Mouse (Mus musculus) bone marrow macrophage, adult 2 months (primary cell): ENCODE measurements around the gene Rimklb. TPM values are rescaled to one million over a fixed set of nuclear protein-coding genes. Genes with fewer than 3 reads are reported as not detected.
"Not testable (repeated sequence)": the region's sequence is repeated elsewhere in the genome, so short reads cannot be mapped to it uniquely, and the experiment has no call there.

Experiments
- H3K27ac ChIP-seq: 2 replicates; pipeline ENCODE4 v1.5.1; 2012; ENCODE audit warnings: low read depth, low read length; ENCODE audit not compliant: insufficient read depth
- H3K4me1 ChIP-seq: 2 replicates; pipeline ENCODE4 v1.6.1; 2012; ENCODE audit warnings: low read length; ENCODE audit not compliant: control insufficient read depth, insufficient read depth
- H3K4me3 ChIP-seq: 2 replicates; pipeline ENCODE4 v1.5.1; 2012; ENCODE audit warnings: mild to moderate bottlenecking, low read length, moderate library complexity; ENCODE audit not compliant: insufficient read depth
- CTCF ChIP-seq: IDR thresholded peaks from 2 replicates; pipeline ENCODE4 v1.5.1; 2012; ENCODE audit warnings: low read depth, mild to moderate bottlenecking, low read length, moderate library complexity
- POLR2A ChIP-seq: IDR thresholded peaks from 2 replicates; pipeline ENCODE4 v1.6.1; 2012; ENCODE audit warnings: mild to moderate bottlenecking, low read depth, low read length, borderline replicate concordance
- polyA plus RNA-seq: library from polyadenylated mRNA; stranded (reverse); fragments of >200 nt; gene quantifications from 2 replicates; pipeline ENCODE4 v1.2.4, GENCODE M21; 2012; ENCODE audit not compliant: missing spikeins, insufficient read depth, insufficient read length

Gene Rimklb
- polyA plus RNA-seq: not detected in 2 replicates

GRCm38 (mm10) chr6:122498661-122499060 is at the start of gene Rimklb:
Gene Rimklb, minus strand, starts transcription at chr6:122498761.
- H3K27ac ChIP-seq: no peak within 1 kb of the TSS
- TF ChIP-seq POLR2A (no peak), CTCF (no peak)

GRCm38 (mm10) chr6:122545948-122546347 is 47.4 kb upstream of the Rimklb start:
- H3K27ac ChIP-seq: peak overlapping the region; percentile 95
- H3K4me1 ChIP-seq: peaks cover 25% of the 10 kb centered on the region
- TF ChIP-seq POLR2A (no peak), CTCF (no peak)
- peak overlapping the region; percentile 42; the same call in 1 of the 2 replicates for H3K4me3 ChIP-seq

More at GRCm38 (mm10) chr6:122498661-122499060, at the start of gene Rimklb:
- Histone ChIP-seq H3K4me1 (peaks cover 6% of the 10 kb centered on the region), H3K4me3 (no peak within 1 kb of the TSS)

- Histone ChIP-seq H3K27ac (peak overlapping the region; percentile 95), H3K4me3 (peak overlapping the region; percentile 42), H3K4me1 (peaks cover 25% of the 10 kb centered on the region)
- TF ChIP-seq POLR2A (no peak), CTCF (no peak)
These were observed 46.8 kb upstream of the Rimklb start for GRCm38 (mm10) chr6:122545289-122545882.

DNA sequence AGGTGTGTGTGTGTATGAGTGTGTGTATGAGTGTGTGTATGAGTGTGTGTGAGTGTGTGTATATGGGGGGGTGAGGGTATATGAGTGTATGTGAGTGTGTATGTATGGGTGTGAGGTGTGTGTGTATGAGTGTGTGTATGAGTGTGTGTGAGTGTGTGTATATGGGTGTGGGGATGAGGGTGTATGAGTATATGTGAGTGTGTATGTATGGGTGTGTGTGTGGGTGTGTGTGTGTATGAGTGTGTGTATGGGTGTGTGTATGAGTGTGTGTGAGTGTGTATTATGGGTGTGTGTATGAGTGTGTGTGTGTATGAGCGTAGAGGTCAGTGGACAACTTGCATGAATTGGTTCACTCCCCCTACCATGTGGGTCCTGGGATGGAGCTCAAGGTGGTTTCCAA is 46.1 kb upstream of the Rimklb start:
- peak overlapping the region; percentile 88 for H3K27ac ChIP-seq
- H3K4me3 ChIP-seq: no peak overlapping the region
- no peak for TF ChIP-seq CTCF
- TF ChIP-seq POLR2A: no peak
- peaks cover 25% of the 10 kb centered on the region for H3K4me1 ChIP-seq

- TF ChIP-seq CTCF (no peak), POLR2A (no peak)
- Histone ChIP-seq H3K4me3 (no peak overlapping the region), H3K4me1 (peaks cover 25% of the 10 kb centered on the region)
These were observed 45.0 kb upstream of the Rimklb start for GRCm38 (mm10) chr6:122543574-122543973.

GRCm38 (mm10) chr6:122542459-122542858 is 43.9 kb upstream of the Rimklb start:
- H3K4me3 ChIP-seq, H3K27ac ChIP-seq: not testable (repeated sequence)
- H3K4me1 ChIP-seq: peaks cover 25% of the 10 kb centered on the region

More at GRCm38 (mm10) chr6:122543574-122543973, 45.0 kb upstream of the Rimklb start:
- H3K27ac ChIP-seq: no peak overlapping the region

GRCm38 (mm10) chr6:122539564-122539963 is 41.0 kb upstream of the Rimklb start:
- Histone ChIP-seq H3K4me3 (no peak overlapping the region), H3K27ac (no peak overlapping the region), H3K4me1 (peaks cover 9% of the 10 kb centered on the region)
- TF ChIP-seq CTCF (no peak), POLR2A (no peak)

DNA sequence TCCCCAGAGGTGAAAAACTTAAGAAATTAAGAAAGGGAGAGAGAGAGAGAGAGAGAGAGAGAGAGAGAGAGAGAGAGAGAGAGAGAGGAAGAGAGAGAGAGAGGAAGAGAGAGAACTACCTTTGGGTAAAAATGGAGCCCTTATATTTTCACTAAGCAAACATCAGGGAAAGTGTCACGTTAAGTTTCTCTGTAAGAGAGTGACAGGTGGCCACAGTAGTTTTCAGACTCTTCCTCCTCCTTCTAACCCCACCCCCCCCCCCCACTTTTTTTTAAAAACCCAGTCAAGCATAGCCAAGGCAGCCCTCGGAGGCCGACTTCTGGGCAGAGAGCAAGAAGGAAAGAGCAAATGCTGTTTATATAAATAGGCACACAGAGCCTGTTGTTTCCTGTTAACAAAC is 35.5 kb upstream of the Rimklb start:
- Histone ChIP-seq H3K27ac (no peak overlapping the region), H3K4me1 (0 out of 2 replicates have a peak, but pooled peaks cover 3% of the 10 kb centered on the region), H3K4me3 (no peak overlapping the region)
- TF ChIP-seq POLR2A: no peak
- no peak for TF ChIP-seq CTCF

DNA sequence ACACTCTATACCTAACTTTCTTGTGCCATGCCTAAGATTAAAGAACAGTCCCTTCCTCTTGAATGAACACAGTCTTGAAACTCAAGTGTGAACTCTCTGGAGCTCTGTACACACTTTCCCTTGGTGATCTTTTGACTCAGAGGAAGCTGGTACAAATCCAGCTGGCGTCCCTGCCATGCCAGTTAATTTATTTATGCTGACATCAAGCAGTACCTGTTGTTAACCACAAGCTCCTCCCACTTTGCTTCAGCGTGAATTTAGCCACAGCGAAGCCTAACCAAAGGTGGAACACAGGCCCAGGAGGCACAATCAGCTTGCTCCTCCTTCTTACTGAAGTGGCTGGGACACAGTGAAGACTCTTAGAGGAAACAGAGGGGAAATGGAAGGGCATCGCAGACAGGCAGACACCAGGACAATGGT is 34.3 kb upstream of the Rimklb start:
- Histone ChIP-seq H3K27ac (no peak overlapping the region), H3K4me3 (no peak overlapping the region), H3K4me1 (0 out of 2 replicates have a peak, but pooled peaks cover 3% of the 10 kb centered on the region)
- TF ChIP-seq POLR2A: no peak
- no peak for TF ChIP-seq CTCF

DNA sequence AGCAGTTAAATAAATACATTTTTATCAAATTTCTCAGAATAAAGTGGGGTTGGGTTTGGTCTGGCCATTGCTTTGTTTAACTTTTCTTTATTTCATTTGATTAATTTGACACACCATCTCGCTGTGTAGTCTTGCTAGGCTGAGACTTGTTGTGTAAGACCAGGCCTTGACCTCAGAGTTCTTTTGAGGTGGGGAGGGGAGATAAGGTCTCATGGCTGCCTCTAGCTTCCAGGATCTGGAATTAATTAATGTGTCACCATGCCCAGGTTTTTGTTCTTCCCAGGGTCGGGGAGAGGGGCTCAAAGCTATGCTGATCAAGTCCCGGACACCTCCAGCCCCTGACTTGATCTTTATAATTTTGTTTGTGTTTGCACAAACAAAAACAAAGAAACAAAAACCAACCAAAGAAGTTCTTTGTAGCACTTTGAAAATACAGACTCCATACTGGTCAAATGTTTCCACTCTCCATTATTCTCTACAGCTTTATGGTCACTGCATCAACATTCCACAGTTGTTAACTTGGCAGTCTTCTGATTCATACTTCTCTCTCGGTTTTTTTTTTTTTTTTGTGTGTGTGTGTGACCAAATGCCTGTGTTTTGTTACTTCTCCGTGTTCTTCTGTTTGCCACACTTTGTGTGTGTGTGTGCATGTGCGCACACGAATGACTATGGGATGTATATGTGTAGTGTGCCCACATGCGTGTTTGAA is 33.1 kb upstream of the Rimklb start:
- H3K4me3 ChIP-seq: no peak overlapping the region
- no peak overlapping the region for H3K27ac ChIP-seq
- TF ChIP-seq CTCF (no peak), POLR2A (no peak)
- H3K4me1 ChIP-seq: 0 out of 2 replicates have a peak, but pooled peaks cover 3% of the 10 kb centered on the region
